Mouse (Mus musculus): ENCODE data around the gene Rgp1. TPM values are rescaled to one million over a fixed set of nuclear protein-coding genes. Genes with fewer than 3 reads are reported as not detected.

Gene Rgp1
- polyA plus RNA-seq, 1 experiment from 2014 or later = 23.5 TPM

Small RNA genes lying within 50 kb of the gene (microRNA-seq; reads per million reads assigned to microRNA genes)
- not detected for gene Gm25262

Other genes with a start within 250 kb of the Rgp1 start
- 70.8 and 86.8 TPM in 2 replicates for gene Rusc2, start 196.7 kb upstream of the Rgp1 start, polyA plus RNA-seq (2015; fragmentation: Nextera tagmentation; extraction: Ambion mirVana)
- 1.1 and 1.4 TPM in 2 replicates for gene Fam166b, start 149.6 kb upstream of the Rgp1 start, polyA plus RNA-seq (2015; fragmentation: Nextera tagmentation; extraction: Ambion mirVana)
- gene Tesk1, start 136.8 kb upstream of the Rgp1 start, polyA plus RNA-seq (2015; fragmentation: Nextera tagmentation; extraction: Ambion mirVana) = 8.9 and 9.2 TPM in 2 replicates
- 5.1 and 5.3 TPM in 2 replicates for gene Cd72, start 124.1 kb upstream of the Rgp1 start, polyA plus RNA-seq (2015; fragmentation: Nextera tagmentation; extraction: Ambion mirVana)
- not detected in 2 replicates for gene Sit1, start 95.0 kb upstream of the Rgp1 start, polyA plus RNA-seq (2015; fragmentation: Nextera tagmentation; extraction: Ambion mirVana)
- 83.6 and 99.8 TPM in 2 replicates for gene Ccdc107, start 85.8 kb upstream of the Rgp1 start, polyA plus RNA-seq (2015; fragmentation: Nextera tagmentation; extraction: Ambion mirVana)
- gene Arhgef39, start 79.0 kb upstream of the Rgp1 start, polyA plus RNA-seq (2015; fragmentation: Nextera tagmentation; extraction: Ambion mirVana) = 8.2 and 10.7 TPM in 2 replicates
- 0.23 and 0.47 TPM in 2 replicates for gene Car9, start 71.7 kb upstream of the Rgp1 start, polyA plus RNA-seq (2015; fragmentation: Nextera tagmentation; extraction: Ambion mirVana)
- gene Tpm2, start 55.0 kb upstream of the Rgp1 start, polyA plus RNA-seq (2015; fragmentation: Nextera tagmentation; extraction: Ambion mirVana) = 10.6 and 41.1 TPM in 2 replicates
- 90.8 and 94.1 TPM in 2 replicates for gene Creb3, start 16.4 kb upstream of the Rgp1 start, polyA plus RNA-seq (2015; fragmentation: Nextera tagmentation; extraction: Ambion mirVana)
- 56.2 and 61.1 TPM in 2 replicates for gene Tln1, start 16.0 kb upstream of the Rgp1 start, polyA plus RNA-seq (2015; fragmentation: Nextera tagmentation; extraction: Ambion mirVana)
- 54.0 and 59.3 TPM in 2 replicates for gene Gba2, start 158 bp downstream of the Rgp1 start, polyA plus RNA-seq (2015; fragmentation: Nextera tagmentation; extraction: Ambion mirVana)
- 0.71 and 0.94 TPM in 2 replicates for gene Msmp, start 5.8 kb downstream of the Rgp1 start, polyA plus RNA-seq (2015; fragmentation: Nextera tagmentation; extraction: Ambion mirVana)
- gene Npr2, start 53.2 kb downstream of the Rgp1 start, polyA plus RNA-seq (2015; fragmentation: Nextera tagmentation; extraction: Ambion mirVana) = 10.8 and 12.6 TPM in 2 replicates
- 9.3 and 10.3 TPM in 2 replicates for gene Spag8, start 74.9 kb downstream of the Rgp1 start, polyA plus RNA-seq (2015; fragmentation: Nextera tagmentation; extraction: Ambion mirVana)
- 68.7 and 77.8 TPM in 2 replicates for gene Hint2, start 77.8 kb downstream of the Rgp1 start, polyA plus RNA-seq (2015; fragmentation: Nextera tagmentation; extraction: Ambion mirVana)
- gene Tmem8b, start 90.3 kb downstream of the Rgp1 start, polyA plus RNA-seq (2015; fragmentation: Nextera tagmentation; extraction: Ambion mirVana) = 12.0 and 13.9 TPM in 2 replicates
- gene Fam221b, start 90.4 kb downstream of the Rgp1 start, polyA plus RNA-seq (2015; fragmentation: Nextera tagmentation; extraction: Ambion mirVana) = 1.5 and 2.0 TPM in 2 replicates
- gene Olfr70, start 122.1 kb downstream of the Rgp1 start, polyA plus RNA-seq (2015; fragmentation: Nextera tagmentation; extraction: Ambion mirVana) = 0.06 TPM in 1 of 2 replicates, not detected in the other
- 0.11 TPM in 1 of 2 replicates, not detected in the other for gene Olfr71, start 131.5 kb downstream of the Rgp1 start, polyA plus RNA-seq (2015; fragmentation: Nextera tagmentation; extraction: Ambion mirVana)
- 0.49 and 0.75 TPM in 2 replicates for gene Hrct1, start 148.5 kb downstream of the Rgp1 start, polyA plus RNA-seq (2015; fragmentation: Nextera tagmentation; extraction: Ambion mirVana)
- 0.04 TPM in 1 of 2 replicates, not detected in the other for gene Spaar, start 151.3 kb downstream of the Rgp1 start, polyA plus RNA-seq (2015; fragmentation: Nextera tagmentation; extraction: Ambion mirVana)
- not detected in 2 replicates for gene Olfr159, start 192.3 kb downstream of the Rgp1 start, polyA plus RNA-seq (2015; fragmentation: Nextera tagmentation; extraction: Ambion mirVana)
- gene Olfr156, start 245.2 kb downstream of the Rgp1 start, polyA plus RNA-seq (2015; fragmentation: Nextera tagmentation; extraction: Ambion mirVana) = not detected in 2 replicates

All from hindbrain, embryonic 16.5 days (tissue).